Mouse (Mus musculus): ENCODE results near the gene Etnk1. TPM values are rescaled to one million over a fixed set of nuclear protein-coding genes. Genes with fewer than 3 reads are reported as not detected.

Gene Etnk1
- polyA plus RNA-seq, 1 experiment from 2014 or later = 34.2 TPM

Other genes starting within 250 kb of the Etnk1 start
- gene St8sia1, start 202.8 kb upstream of the Etnk1 start, polyA plus RNA-seq (2015; fragmentation: Nextera tagmentation; extraction: Ambion mirVana) = 8.0 and 8.4 TPM in 2 replicates
- gene C2cd5, start 67.1 kb upstream of the Etnk1 start, polyA plus RNA-seq (2015; fragmentation: Nextera tagmentation; extraction: Ambion mirVana) = 45.0 and 49.5 TPM in 2 replicates